8 mouse cellular contexts compared by ENCODE assay signal in genomic region chr1:82286190-82287051, GRCm38 (mm10). TPM values are rescaled to one million over a fixed set of nuclear protein-coding genes. Genes with fewer than 3 reads are reported as not detected.
DNase-seq lines count a peak whose midpoint lies in the region; ATAC-seq lines count a peak whose summit lies in the region.

No protein-coding gene starts in this region.

- DNase-seq in cerebellum, adult 11-12 months, result peak; percentile 42
- no peak for DNase-seq in cerebellum, adult 11 months
- peak; percentile 17 for DNase-seq in right cerebral cortex, postnatal 4 days
- no peak for DNase-seq in right cerebral cortex, adult 18-20 months
- peak; percentile 87 for DNase-seq in midbrain, embryonic 11.5 days (ENCODE audit: low spot score, missing footprints)
- no peak for DNase-seq in layer of hippocampus, adult 9-11 months
- no peak for DNase-seq in layer of hippocampus, postnatal 36 days

- no peaks in the 10 kb centered on the region for H3K27me3 ChIP-seq in hindbrain, embryonic 13.5 days
- H3K27me3 ChIP-seq in midbrain, embryonic 11.5 days (ENCODE audit: control insufficient read depth, insufficient read depth, low read length), result no peaks in the 10 kb centered on the region

- peaks cover 73% of the 10 kb centered on the region for H3K4me1 ChIP-seq in hindbrain, embryonic 13.5 days (replicated peaks)
- H3K4me1 ChIP-seq in midbrain, embryonic 11.5 days (ENCODE audit: control insufficient read depth, insufficient read depth, low read length), result peaks cover 34% of the 10 kb centered on the region

- H3K27ac ChIP-seq in hindbrain, embryonic 13.5 days, result peak overlapping the region; percentile 70
- H3K27ac ChIP-seq in midbrain, embryonic 11.5 days (ENCODE audit: low read depth, low read length), result 0 out of 2 replicates have a peak overlapping the region, but pooled peaks have one; percentile 2

- H3K9me3 ChIP-seq in hindbrain, embryonic 13.5 days, result no peaks in the 10 kb centered on the region
- H3K9me3 ChIP-seq in midbrain, embryonic 11.5 days (ENCODE audit: control insufficient read depth, low read length), result no peaks in the 10 kb centered on the region; the same call in 1 of the 2 replicates

- no peak for ATAC-seq in hindbrain, embryonic 13.5 days (ENCODE audit: low FRiP score)
- ATAC-seq in midbrain, embryonic 11.5 days (ENCODE audit: low FRiP score), result no peak

- peak overlapping the region; percentile 75 for H3K4me3 ChIP-seq in hindbrain, embryonic 13.5 days
- H3K4me3 ChIP-seq in midbrain, embryonic 11.5 days (ENCODE audit: low read depth, low read length), result peak overlapping the region; percentile 23

- H3K4me2 ChIP-seq in hindbrain, embryonic 13.5 days, result peak overlapping the region; percentile 67
- H3K4me2 ChIP-seq in midbrain, embryonic 11.5 days, result peak overlapping the region; percentile 48

- peaks cover 19% of the 10 kb centered on the region for H3K36me3 ChIP-seq in hindbrain, embryonic 13.5 days
- peaks cover 14% of the 10 kb centered on the region for H3K36me3 ChIP-seq in midbrain, embryonic 11.5 days (ENCODE audit: control insufficient read depth, insufficient read depth, low read length)

- H3K9ac ChIP-seq in hindbrain, embryonic 13.5 days, result peak overlapping the region; percentile 91
- peak overlapping the region; percentile 57 for H3K9ac ChIP-seq in midbrain, embryonic 11.5 days (ENCODE audit: low read length)

- 12% methylated on average over 15 of the region's 15 CpGs for WGBS in hindbrain, embryonic 13.5 days
- WGBS in midbrain, embryonic 11.5 days, result 25% methylated on average over 15 of the region's 15 CpGs

RNA-seq across cellular contexts. Expression of gene Irs1, which starts 4.8 kb away (rescaled TPM):
- polyA plus RNA-seq in hindbrain, embryonic 13.5 days (2015; fragmentation: Nextera tagmentation; extraction: Ambion mirVana), result 8.5 and 8.7 TPM in 2 replicates
- 5.3 and 5.9 TPM in 2 replicates for polyA plus RNA-seq in midbrain, embryonic 11.5 days (2014; fragmentation: Nextera tagmentation; extraction: Ambion mirVana)
- total RNA-seq in layer of hippocampus, postnatal 36 days (2021), result 10 to 100 TPM; 18.2 to 21.4 TPM

RNA-seq across cellular contexts. Expression of gene Rhbdd1, which starts 29.8 kb away (rescaled TPM):
- 4.3 and 5.4 TPM in 2 replicates for polyA plus RNA-seq in hindbrain, embryonic 13.5 days (2015; fragmentation: Nextera tagmentation; extraction: Ambion mirVana)
- 7.2 and 7.7 TPM in 2 replicates for polyA plus RNA-seq in midbrain, embryonic 11.5 days (2014; fragmentation: Nextera tagmentation; extraction: Ambion mirVana)
- total RNA-seq in layer of hippocampus, postnatal 36 days (2021), result 1 to 10 TPM; 7.7 to 7.8 TPM

RNA-seq across cellular contexts. Expression of gene Gm9747, which starts 53.5 kb away (rescaled TPM):
- 23.5 and 25.6 TPM in 2 replicates for polyA plus RNA-seq in hindbrain, embryonic 13.5 days (2015; fragmentation: Nextera tagmentation; extraction: Ambion mirVana)
- 22.6 and 23.7 TPM in 2 replicates for polyA plus RNA-seq in midbrain, embryonic 11.5 days (2014; fragmentation: Nextera tagmentation; extraction: Ambion mirVana)
- not detected for total RNA-seq in layer of hippocampus, postnatal 36 days (2021)

Comparison
In these comparisons a context has a peak if more than half of its experiments do, and no peak if none do; other contexts are left out.
1. DNase-seq: peak in cerebellum, adult 11-12 months (single experiment), right cerebral cortex, postnatal 4 days (single experiment) and midbrain, embryonic 11.5 days (single experiment); none in cerebellum, adult 11 months (single experiment), right cerebral cortex, adult 18-20 months (single experiment), layer of hippocampus, adult 9-11 months (single experiment) and layer of hippocampus, postnatal 36 days (0 of 2).